Mouse (Mus musculus): ENCODE results near the gene Ncl. TPM values are rescaled to one million over a fixed set of nuclear protein-coding genes. Genes with fewer than 3 reads are reported as not detected.
A peak's percentile ranks its signal among the peaks of the same experiment; 100 is the strongest.

The Ncl gene
- polyA plus RNA-seq, 1 experiment from 2014 or later = 189 TPM

DNA sequence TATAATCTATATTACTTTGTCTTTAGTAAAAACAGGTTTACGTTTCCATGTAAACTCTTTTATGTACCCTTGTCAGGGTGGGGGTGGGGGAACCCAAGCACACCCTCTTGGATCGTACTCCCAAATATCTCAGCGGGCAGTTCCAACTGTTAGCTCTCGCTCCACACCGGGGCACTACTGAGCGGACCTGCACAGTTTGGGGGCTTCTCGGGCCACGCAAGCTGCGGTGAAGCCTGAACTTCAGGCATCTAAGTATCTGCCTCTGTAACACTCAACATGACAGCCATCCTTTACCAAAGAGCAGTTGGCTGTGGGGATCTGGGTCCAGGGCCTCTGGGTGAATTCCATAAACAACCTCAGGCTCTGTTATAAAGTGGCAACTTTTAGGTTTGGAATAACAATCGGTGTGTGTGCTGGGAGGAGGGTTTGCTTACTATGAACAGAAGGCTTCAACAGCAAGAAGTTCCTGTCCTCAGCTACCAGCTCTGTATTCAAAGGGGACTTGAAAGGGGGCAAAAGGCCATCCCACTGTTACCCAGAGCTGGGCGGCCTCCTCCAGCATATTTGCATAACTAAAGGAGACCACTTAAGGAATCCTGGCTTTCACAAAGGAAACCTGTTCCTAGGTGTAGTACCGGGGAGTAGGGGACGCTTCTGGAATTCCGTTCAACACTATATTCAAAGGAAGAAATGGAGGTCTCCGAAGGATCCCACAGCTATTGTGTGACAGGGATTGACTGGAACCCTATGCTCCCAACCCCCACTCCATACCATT is 48.5 kb downstream of the Ncl start:
- no peak overlapping the region for H3K4me2 ChIP-seq

GRCm38 (mm10) chr1:86309270-86309833 is 49.8 kb downstream of the Ncl start:
- Histone ChIP-seq H3K27ac (replicated peaks) (no peak overlapping the region), H3K4me1 (peaks cover 2% of the 10 kb centered on the region; the same call in 1 of the 2 replicates), H3K4me3 (replicated peaks) (no peak overlapping the region), H3K9me3 (replicated peaks) (no peaks in the 10 kb centered on the region), H3K27me3 (replicated peaks) (peaks cover 10% of the 10 kb centered on the region), H3K9ac (replicated peaks) (no peak overlapping the region), H3K4me2 (no peak overlapping the region), H3K36me3 (no peaks in the 10 kb centered on the region)
- no peak for ATAC-seq (ENCODE audit: low FRiP score)
- 95% methylated on average over 7 of the region's 7 CpGs for WGBS

More for the DNA sequence above, 48.5 kb downstream of the Ncl start:
- Histone ChIP-seq H3K4me1 (no peaks in the 10 kb centered on the region), H3K4me3 (replicated peaks) (no peak overlapping the region), H3K27me3 (replicated peaks) (no peaks in the 10 kb centered on the region), H3K9ac (replicated peaks) (no peak overlapping the region), H3K36me3 (no peaks in the 10 kb centered on the region), H3K9me3 (replicated peaks) (no peaks in the 10 kb centered on the region), H3K27ac (replicated peaks) (no peak overlapping the region)
- no peak for ATAC-seq (ENCODE audit: low FRiP score)
- 20% methylated on average over 15 of the region's 15 CpGs for WGBS

GRCm38 (mm10) chr1:86307871-86308641 is 51.1 kb downstream of the Ncl start:
- no peaks in the 10 kb centered on the region for H3K36me3 ChIP-seq
- no peak overlapping the region for H3K27ac ChIP-seq (replicated peaks)
- no peak overlapping the region for H3K4me3 ChIP-seq (replicated peaks)
- H3K27me3 ChIP-seq (replicated peaks) = peaks cover 22% of the 10 kb centered on the region
- H3K9me3 ChIP-seq (replicated peaks) = no peaks in the 10 kb centered on the region
- H3K9ac ChIP-seq (replicated peaks) = no peak overlapping the region
- no peak overlapping the region for H3K4me2 ChIP-seq
- peaks cover 15% of the 10 kb centered on the region for H3K4me1 ChIP-seq
- no peak for ATAC-seq (ENCODE audit: low FRiP score)
- WGBS = 36% methylated on average over 4 of the region's 4 CpGs

DNA sequence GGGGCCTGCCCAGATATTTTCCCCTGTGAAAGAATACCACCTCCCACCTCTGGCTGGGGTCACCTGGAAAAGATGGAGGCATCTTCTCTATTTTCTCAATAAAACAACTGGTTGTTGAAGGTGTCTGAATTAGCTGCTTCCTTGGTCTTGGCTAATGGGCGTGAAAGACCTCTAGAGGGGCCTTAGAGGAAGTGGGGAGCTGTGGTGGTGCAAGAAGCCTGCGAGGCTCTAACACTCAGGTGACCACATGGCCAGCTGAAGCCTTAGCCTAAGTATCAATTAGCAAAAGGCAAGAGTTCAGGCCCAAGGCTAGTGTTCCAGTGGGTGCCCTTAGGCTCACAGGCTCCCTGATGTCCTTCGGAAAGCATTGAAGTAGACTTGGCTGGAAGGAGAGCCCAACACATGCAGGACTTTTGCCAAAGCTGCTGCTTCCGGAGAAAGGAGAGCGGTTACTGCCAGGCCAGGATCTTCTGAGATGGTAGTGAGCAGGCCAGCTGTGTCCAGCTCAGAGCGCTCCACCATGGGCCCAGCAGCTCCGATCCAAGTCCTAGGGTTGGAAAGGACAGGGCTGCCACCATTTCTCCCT is 51.9 kb downstream of the Ncl start:
- Histone ChIP-seq H3K4me3 (replicated peaks) (no peak overlapping the region), H3K27me3 (replicated peaks) (peaks cover 29% of the 10 kb centered on the region), H3K36me3 (no peaks in the 10 kb centered on the region), H3K27ac (replicated peaks) (no peak overlapping the region), H3K9me3 (replicated peaks) (no peaks in the 10 kb centered on the region), H3K4me2 (no peak overlapping the region), H3K4me1 (peaks cover 19% of the 10 kb centered on the region), H3K9ac (replicated peaks) (no peak overlapping the region)
- 90% methylated on average over 7 of the region's 7 CpGs for WGBS
- no peak for ATAC-seq (ENCODE audit: low FRiP score)

DNA sequence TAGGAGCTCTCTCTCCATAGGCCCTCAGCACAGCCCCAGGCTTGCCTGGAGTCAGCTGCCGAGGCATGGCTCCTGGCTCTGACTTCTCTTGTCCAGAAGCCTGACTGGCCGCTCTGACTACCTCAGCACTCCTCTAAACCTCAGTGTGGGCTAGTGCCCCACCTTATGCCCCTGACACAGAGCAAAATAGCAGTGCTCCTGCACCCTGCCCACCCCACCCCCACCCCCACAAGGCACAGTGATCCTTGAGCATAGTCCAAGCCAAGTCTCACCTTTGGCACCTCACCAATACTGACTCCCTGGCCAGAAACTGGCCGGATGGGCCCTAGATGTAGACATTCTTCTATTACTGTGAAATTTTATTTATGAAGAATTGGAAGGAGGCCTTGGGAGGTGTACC is 52.5 kb downstream of the Ncl start:
- peaks cover 35% of the 10 kb centered on the region for H3K27me3 ChIP-seq (replicated peaks)
- no peak overlapping the region for H3K4me2 ChIP-seq
- no peak overlapping the region for H3K27ac ChIP-seq (replicated peaks)
- ATAC-seq (ENCODE audit: low FRiP score) = no peak
- no peak overlapping the region for H3K9ac ChIP-seq (replicated peaks)
- H3K4me3 ChIP-seq (replicated peaks) = no peak overlapping the region
- peaks cover 19% of the 10 kb centered on the region for H3K4me1 ChIP-seq
- no peaks in the 10 kb centered on the region for H3K36me3 ChIP-seq
- no peaks in the 10 kb centered on the region for H3K9me3 ChIP-seq (replicated peaks)
- 96% methylated on average over 3 of the region's 3 CpGs for WGBS

DNA sequence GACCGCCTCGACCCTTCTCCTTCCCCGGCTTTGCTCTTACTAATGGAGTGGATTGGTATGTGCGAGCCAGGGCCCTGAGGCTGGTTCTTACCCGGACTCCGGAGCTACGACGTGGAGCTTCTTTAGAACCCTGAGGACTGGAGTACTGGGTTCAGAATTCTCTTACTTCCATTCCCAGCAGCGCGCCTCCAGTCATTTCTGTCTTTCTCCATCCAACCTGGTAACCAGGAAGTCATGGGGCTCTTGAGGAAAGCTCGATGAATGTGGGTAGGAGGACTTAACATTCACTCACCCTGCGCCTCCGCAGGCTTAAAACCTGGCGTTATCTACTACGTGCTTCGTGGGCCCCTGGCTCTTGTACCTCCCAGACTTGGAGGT is 55.3 kb downstream of the Ncl start:
- H3K4me2 ChIP-seq = peak overlapping the region; percentile 94
- peak overlapping the region; percentile 75 for H3K4me3 ChIP-seq (replicated peaks)
- peak overlapping the region; percentile 75 for H3K9ac ChIP-seq (replicated peaks)
- H3K27me3 ChIP-seq (replicated peaks) = peaks cover 45% of the 10 kb centered on the region
- 2% methylated on average over 16 of the region's 16 CpGs for whole genome bisulfite sequencing
- peaks cover 19% of the 10 kb centered on the region for H3K4me1 ChIP-seq
- 0 out of 2 replicates have a peak overlapping the region, but pooled peaks have one; percentile 45 for H3K27ac ChIP-seq (replicated peaks)
- H3K9me3 ChIP-seq (replicated peaks) = no peaks in the 10 kb centered on the region
- H3K36me3 ChIP-seq = no peaks in the 10 kb centered on the region
- ATAC-seq (ENCODE audit: low FRiP score) = no peak

GRCm38 (mm10) chr1:86303063-86303872 is 55.9 kb downstream of the Ncl start:
- Histone ChIP-seq H3K27ac (replicated peaks) (peak overlapping the region; percentile 45), H3K4me1 (peaks cover 19% of the 10 kb centered on the region), H3K9ac (replicated peaks) (peak overlapping the region; percentile 75), H3K36me3 (no peaks in the 10 kb centered on the region), H3K27me3 (replicated peaks) (peaks cover 45% of the 10 kb centered on the region), H3K9me3 (replicated peaks) (no peaks in the 10 kb centered on the region), H3K4me2 (peak overlapping the region; percentile 94), H3K4me3 (replicated peaks) (peak overlapping the region; percentile 75)
- ATAC-seq (ENCODE audit: low FRiP score) = peak; percentile 89
- under 1% methylated on average over 65 of the region's 65 CpGs for WGBS

DNA sequence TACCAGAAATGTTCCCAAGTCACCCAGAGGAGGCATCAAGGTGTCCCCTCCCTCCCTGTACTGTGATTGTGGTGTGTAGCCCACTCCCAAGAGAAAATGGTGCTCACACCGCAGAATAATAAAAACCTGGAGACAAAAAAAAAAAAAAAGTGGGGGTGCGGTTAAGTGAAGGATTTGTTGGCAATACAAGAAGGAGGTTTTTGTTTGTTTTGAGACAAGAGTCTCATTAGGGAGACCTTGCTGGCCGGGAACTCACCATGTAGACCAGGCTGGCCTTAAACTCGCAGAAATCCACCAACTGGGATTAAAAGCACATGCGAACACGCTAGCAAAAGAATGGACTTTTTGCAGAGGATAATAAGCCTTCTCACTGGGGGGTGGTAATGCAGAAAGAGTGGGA is 56.7 kb downstream of the Ncl start, which contains the start of gene B3gnt7:
Gene B3gnt7 (plus strand): TSS at position 301 of the 400 bp plus-strand sequence.
- 21% methylated on average over 6 of the region's 6 CpGs for WGBS
- peaks cover 45% of the 10 kb centered on the region for H3K27me3 ChIP-seq (replicated peaks)

GRCm38 (mm10) chr1:86301221-86302091 is 57.7 kb downstream of the Ncl start:
- Histone ChIP-seq H3K27ac (replicated peaks) (no peak overlapping the region), H3K4me2 (no peak overlapping the region), H3K27me3 (replicated peaks) (peaks cover 45% of the 10 kb centered on the region), H3K9me3 (replicated peaks) (no peaks in the 10 kb centered on the region), H3K4me3 (replicated peaks) (no peak overlapping the region), H3K4me1 (peaks cover 19% of the 10 kb centered on the region), H3K9ac (replicated peaks) (no peak overlapping the region), H3K36me3 (no peaks in the 10 kb centered on the region)
- 51% methylated on average over 6 of the region's 6 CpGs for WGBS
- no peak for ATAC-seq (ENCODE audit: low FRiP score)

More for the DNA sequence above, 56.7 kb downstream of the Ncl start, which contains the start of gene B3gnt7:
- peaks cover 19% of the 10 kb centered on the region for H3K4me1 ChIP-seq
- ATAC-seq (ENCODE audit: low FRiP score) = no peak
- peak within 1 kb of the TSS; percentile 75 for H3K9ac ChIP-seq (replicated peaks)
- H3K4me3 ChIP-seq (replicated peaks) = peak within 1 kb of the TSS; percentile 75
- no peaks in the 10 kb centered on the region for H3K9me3 ChIP-seq (replicated peaks)
- H3K36me3 ChIP-seq = no peaks in the 10 kb centered on the region
- peak within 1 kb of the TSS; percentile 94 for H3K4me2 ChIP-seq
- H3K27ac ChIP-seq (replicated peaks) = peak within 1 kb of the TSS; percentile 45

DNA sequence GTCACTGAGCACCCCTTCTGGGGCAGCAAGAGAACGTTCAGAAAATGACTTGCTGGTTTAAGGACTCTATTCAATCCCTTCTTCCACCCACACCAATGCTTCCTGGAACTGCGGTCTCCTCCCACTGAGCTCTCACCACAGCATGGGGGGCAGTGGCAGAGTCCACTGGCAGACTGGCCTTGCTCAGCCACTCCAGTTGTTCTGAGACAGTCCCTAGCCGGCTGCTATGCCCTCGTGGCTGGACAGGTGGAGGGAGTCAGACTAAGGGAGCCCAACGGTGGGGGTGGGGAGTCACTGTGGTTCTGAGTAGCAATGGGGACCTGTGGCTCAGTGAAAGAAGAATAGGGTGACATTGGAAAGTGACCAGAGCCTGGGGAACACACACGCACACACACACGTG is 58.5 kb downstream of the Ncl start:
- H3K27me3 ChIP-seq (replicated peaks) = peaks cover 45% of the 10 kb centered on the region
- WGBS = 47% methylated on average over 7 of the region's 7 CpGs

More for the DNA sequence above, 58.5 kb downstream of the Ncl start:
- H3K27ac ChIP-seq (replicated peaks) = no peak overlapping the region
- peaks cover 19% of the 10 kb centered on the region for H3K4me1 ChIP-seq
- no peak overlapping the region for H3K9ac ChIP-seq (replicated peaks)
- H3K4me2 ChIP-seq = no peak overlapping the region
- H3K9me3 ChIP-seq (replicated peaks) = no peaks in the 10 kb centered on the region
- H3K4me3 ChIP-seq (replicated peaks) = no peak overlapping the region
- no peak for ATAC-seq (ENCODE audit: low FRiP score)
- no peaks in the 10 kb centered on the region for H3K36me3 ChIP-seq

All from neural tube, embryonic 15.5 days (tissue).